Mouse (Mus musculus): Measurements from ENCODE around the gene Stom.

Stom gene

GRCm38 (mm10) chr2:35272881-35273280, 63.9 kb downstream of the Stom start:
- no peak for DNase-seq (ENCODE audit: low read depth, low spot score)

- no peak for DNase-seq (ENCODE audit: low read depth, low spot score)
Measured at GRCm38 (mm10) chr2:35271817-35272216, 65.0 kb downstream of the Stom start.

GRCm38 (mm10) chr2:35270531-35270984, 66.2 kb downstream of the Stom start:
- no peak for DNase-seq (ENCODE audit: low read depth, low spot score)

- DNase-seq (ENCODE audit: low read depth, low spot score), result no peak
Measured at GRCm38 (mm10) chr2:35269716-35270260, 67.0 kb downstream of the Stom start.

- DNase-seq (ENCODE audit: low read depth, low spot score), result no peak
Measured at GRCm38 (mm10) chr2:35269136-35269535, 67.6 kb downstream of the Stom start.

GRCm38 (mm10) chr2:35267876-35268566, 68.8 kb downstream of the Stom start:
- DNase-seq (ENCODE audit: low read depth, low spot score), result no peak

- DNase-seq (ENCODE audit: low read depth, low spot score), result no peak
Measured at GRCm38 (mm10) chr2:35267156-35267875, 69.5 kb downstream of the Stom start.

- DNase-seq (ENCODE audit: low read depth, low spot score), result no peak
Measured at GRCm38 (mm10) chr2:35266251-35266905, 70.4 kb downstream of the Stom start.

GRCm38 (mm10) chr2:35265775-35266174, 71.0 kb downstream of the Stom start:
- no peak for DNase-seq (ENCODE audit: low read depth, low spot score)

GRCm38 (mm10) chr2:35265296-35265695, 71.5 kb downstream of the Stom start:
- no peak for DNase-seq (ENCODE audit: low read depth, low spot score)

- no peak for DNase-seq (ENCODE audit: low read depth, low spot score)
Measured at GRCm38 (mm10) chr2:35264095-35264494, 72.7 kb downstream of the Stom start.

Measured in WW6 (cell line).